Mouse (Mus musculus) heart, postnatal 0 days (tissue): ENCODE measurements around the gene Amotl2. TPM values are rescaled to one million over a fixed set of nuclear protein-coding genes. Genes with fewer than 3 reads are reported as not detected.

Experiments used
- ATAC-seq: fragments of 200-750 bp; cut with Nextera tagmentation; 2 replicates; pipeline ENCODE4 v1.8.0; 2017; ENCODE audit warnings: low read depth, moderate number of reproducible peaks, moderate library complexity; ENCODE audit not compliant: insufficient read depth
- DNase-seq: peaks from one replicate; pipeline ENCODE4 v3.0.0-alpha.2; 2016; ENCODE audit warnings: low spot score
- H3K27ac ChIP-seq: fragments of 300-500 bp; sonication (generic); 2 replicates; pipeline ENCODE4 v1.5.1; 2014; ENCODE audit warnings: low read depth, mild to moderate bottlenecking
- H3K27me3 ChIP-seq: fragments of 300-500 bp; sonication (generic); 2 replicates; pipeline ENCODE4 v1.6.1; 2014; ENCODE audit warnings: low read length, mixed read lengths; ENCODE audit not compliant: control insufficient read depth, insufficient read depth
- H3K36me3 ChIP-seq: fragments of 300-500 bp; sonication (generic); replicated peaks from 2 replicates; pipeline ENCODE4 v1.6.1; 2014; ENCODE audit warnings: low read length, mixed read lengths; ENCODE audit not compliant: control insufficient read depth, insufficient read depth
- H3K4me1 ChIP-seq: fragments of 300-500 bp; sonication (generic); 2 replicates; pipeline ENCODE4 v1.6.1; 2014; ENCODE audit warnings: antibody characterized with exemption; ENCODE audit not compliant: control insufficient read depth, insufficient read depth
- H3K4me2 ChIP-seq: fragments of 300-500 bp; sonication (generic); 2 replicates; pipeline ENCODE4 v1.6.1; 2014; ENCODE audit warnings: low read depth, mild to moderate bottlenecking, low read length, moderate library complexity
- H3K4me3 ChIP-seq: fragments of 300-500 bp; sonication (generic); 2 replicates; pipeline ENCODE4 v1.5.1; 2014; ENCODE audit warnings: low read depth, low read length
- H3K9ac ChIP-seq: fragments of 300-500 bp; sonication (generic); replicated peaks from 2 replicates; pipeline ENCODE4 v1.6.1; 2014; ENCODE audit warnings: low read depth, low read length, mixed read lengths
- H3K9me3 ChIP-seq: fragments of 300-500 bp; sonication (generic); replicated peaks from 2 replicates; pipeline ENCODE4 v1.6.1; 2016; ENCODE audit warnings: low read length; ENCODE audit not compliant: control insufficient read depth
- CTCF ChIP-seq: IDR thresholded peaks from 2 replicates; pipeline ENCODE4 v1.5.1; 2016; ENCODE audit warnings: antibody characterized with exemption, control low read depth, low read depth
- EP300 ChIP-seq: IDR thresholded peaks from 2 replicates; pipeline ENCODE4 v1.6.1; 2016; ENCODE audit warnings: antibody characterized with exemption, low read depth
- WGBS: fragments of 180-500 bp; shearing (Covaris S2); extraction: QIAGEN DNeasy Blood & Tissue Kit; methylation state at CpG from one replicate; pipeline ENCODE4 v1.1.7; 2014; 5-methylcytosine and 5-hydroxymethylcytosine counted together
- polyA plus RNA-seq: library from polyadenylated mRNA; unstranded; fragments of >200 nt; fragmentation: Nextera tagmentation; extraction: Ambion mirVana; gene quantifications from 2 replicates; pipeline ENCODE4 v1.2.1, GENCODE M21; 2015
- total RNA-seq: library from RNA; depleted of rRNA; stranded (reverse); fragments of >200 nt; gene quantifications from 2 replicates; pipeline ENCODE4 v1.2.3, GENCODE M21; 2014; ENCODE audit warnings: low replicate concordance; rRNA removed

Amotl2 gene
- total and polyA plus RNA-seq, 2 experiments from 2014 or later = 25.3 to 115 TPM

DNA sequence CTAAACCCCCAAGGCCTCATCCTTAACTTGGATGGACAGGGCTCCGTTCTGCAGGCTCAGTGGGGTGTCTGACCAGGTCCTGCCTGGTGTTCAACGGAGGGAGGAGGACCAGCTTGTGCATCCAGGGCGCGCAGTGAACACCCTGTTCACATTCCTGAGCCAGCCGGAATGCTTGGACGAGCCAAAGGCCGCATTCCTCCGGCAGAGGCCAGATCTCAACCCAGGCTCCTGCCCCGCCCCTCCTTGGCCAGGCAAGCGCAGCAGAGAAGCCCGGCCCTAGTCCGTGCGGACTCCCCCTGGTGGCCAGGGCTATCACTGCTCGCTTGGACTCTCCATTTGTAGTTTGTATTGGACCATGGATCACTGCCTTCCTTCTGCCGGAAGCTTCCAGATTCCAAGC, 63.0 kb downstream of the Amotl2 start:
- DNase-seq = peak; percentile 95
- no peak overlapping the region for H3K4me2 ChIP-seq
- H3K4me1 ChIP-seq = peaks cover 41% of the 10 kb centered on the region
- WGBS = 3% methylated on average over 15 of the region's 15 CpGs
- H3K9ac ChIP-seq = no peak overlapping the region
- peak; percentile 96 for TF ChIP-seq CTCF
- peak; percentile 98 for TF ChIP-seq EP300
- no peak overlapping the region for H3K4me3 ChIP-seq
- H3K27me3 ChIP-seq = no peaks in the 10 kb centered on the region
- peak; percentile 96 for ATAC-seq
- no peaks in the 10 kb centered on the region for H3K36me3 ChIP-seq
- H3K27ac ChIP-seq = peak overlapping the region; percentile 88
- H3K9me3 ChIP-seq = no peaks in the 10 kb centered on the region

Other genes starting within 250 kb of the Amotl2 start
- gene Ky, start 210.9 kb upstream of the Amotl2 start, total RNA-seq = 1.9 and 22.1 TPM in 2 replicates
- gene Ky, start 210.9 kb upstream of the Amotl2 start, polyA plus RNA-seq = 1.8 and 2.1 TPM in 2 replicates
- 28.9 and 43.9 TPM in 2 replicates for gene Anapc13, start 90.4 kb upstream of the Amotl2 start, total RNA-seq
- gene Anapc13, start 90.4 kb upstream of the Amotl2 start, polyA plus RNA-seq = 322 and 335 TPM in 2 replicates
- 4.7 and 5.2 TPM in 2 replicates for gene Cep63, start 90.1 kb upstream of the Amotl2 start, total RNA-seq
- gene Cep63, start 90.1 kb upstream of the Amotl2 start, polyA plus RNA-seq = 40.4 and 45.3 TPM in 2 replicates
- 60.2 and 66.1 TPM in 2 replicates for gene Ryk, start 118.2 kb downstream of the Amotl2 start, total RNA-seq
- 8.2 and 8.8 TPM in 2 replicates for gene Ryk, start 118.2 kb downstream of the Amotl2 start, polyA plus RNA-seq